Mouse (Mus musculus) hindbrain, embryonic 14.5 days (tissue): ENCODE measurements around the gene Amfr. TPM values are rescaled to one million over a fixed set of nuclear protein-coding genes. Genes with fewer than 3 reads are reported as not detected.
"Not testable (repeated sequence)": the region's sequence is repeated elsewhere in the genome, so short reads cannot be mapped to it uniquely, and the experiment has no call there.

Experiments used
- ATAC-seq: fragments of 200-750 bp; cut with Nextera tagmentation; 2 replicates; pipeline ENCODE4 v1.8.0; 2017; ENCODE audit warnings: moderate number of reproducible peaks, mild to moderate bottlenecking, moderate TSS enrichment, moderate library complexity; ENCODE audit not compliant: low FRiP score
- DNase-seq: peaks from one replicate; pipeline ENCODE4 v3.0.0-alpha.2; 2015; ENCODE audit warnings: low spot score
- H3K27ac ChIP-seq: fragments of 300-500 bp; sonication (generic); 2 replicates; pipeline ENCODE4 v1.5.1; 2014; ENCODE audit warnings: mild to moderate bottlenecking, moderate library complexity
- H3K27me3 ChIP-seq: fragments of 300-500 bp; sonication (generic); 2 replicates; pipeline ENCODE4 v1.6.1; 2014; ENCODE audit warnings: mild to moderate bottlenecking, low read length, mixed read lengths; ENCODE audit not compliant: control insufficient read depth, insufficient read depth
- H3K36me3 ChIP-seq: fragments of 300-500 bp; sonication (generic); replicated peaks from 2 replicates; pipeline ENCODE4 v1.6.1; 2014; ENCODE audit not compliant: control insufficient read depth, insufficient read depth
- H3K4me1 ChIP-seq: fragments of 300-500 bp; sonication (generic); replicated peaks from 2 replicates; pipeline ENCODE4 v1.6.1; 2014; ENCODE audit warnings: antibody characterized with exemption, low read length, mixed read lengths; ENCODE audit not compliant: control insufficient read depth, insufficient read depth
- H3K4me2 ChIP-seq: fragments of 300-500 bp; sonication (generic); replicated peaks from 2 replicates; pipeline ENCODE4 v1.6.1; 2014; ENCODE audit warnings: mild to moderate bottlenecking, moderate library complexity
- H3K4me3 ChIP-seq: fragments of 300-500 bp; sonication (generic); replicated peaks from 2 replicates; pipeline ENCODE4 v1.5.1; 2014; ENCODE audit warnings: mild to moderate bottlenecking, low read length
- H3K9ac ChIP-seq: fragments of 300-500 bp; sonication (generic); 2 replicates; pipeline ENCODE4 v1.6.1; 2014
- H3K9me3 ChIP-seq: fragments of 300-500 bp; sonication (generic); 2 replicates; pipeline ENCODE4 v1.6.1; 2016; ENCODE audit warnings: low read length; ENCODE audit not compliant: control insufficient read depth
- whole genome bisulfite sequencing: fragments of 180-500 bp; shearing (Covaris S2); extraction: QIAGEN DNeasy Blood & Tissue Kit; methylation state at CpG from one replicate; pipeline ENCODE4 v1.1.7; 2014; 5-methylcytosine and 5-hydroxymethylcytosine counted together
- polyA plus RNA-seq: library from polyadenylated mRNA; unstranded; fragments of >200 nt; fragmentation: Nextera tagmentation; extraction: Ambion mirVana; gene quantifications from 2 replicates; pipeline ENCODE4 v1.2.1, GENCODE M21; 2014

The Amfr gene
- polyA plus RNA-seq, result 83.1 and 88.9 TPM in 2 replicates

DNA sequence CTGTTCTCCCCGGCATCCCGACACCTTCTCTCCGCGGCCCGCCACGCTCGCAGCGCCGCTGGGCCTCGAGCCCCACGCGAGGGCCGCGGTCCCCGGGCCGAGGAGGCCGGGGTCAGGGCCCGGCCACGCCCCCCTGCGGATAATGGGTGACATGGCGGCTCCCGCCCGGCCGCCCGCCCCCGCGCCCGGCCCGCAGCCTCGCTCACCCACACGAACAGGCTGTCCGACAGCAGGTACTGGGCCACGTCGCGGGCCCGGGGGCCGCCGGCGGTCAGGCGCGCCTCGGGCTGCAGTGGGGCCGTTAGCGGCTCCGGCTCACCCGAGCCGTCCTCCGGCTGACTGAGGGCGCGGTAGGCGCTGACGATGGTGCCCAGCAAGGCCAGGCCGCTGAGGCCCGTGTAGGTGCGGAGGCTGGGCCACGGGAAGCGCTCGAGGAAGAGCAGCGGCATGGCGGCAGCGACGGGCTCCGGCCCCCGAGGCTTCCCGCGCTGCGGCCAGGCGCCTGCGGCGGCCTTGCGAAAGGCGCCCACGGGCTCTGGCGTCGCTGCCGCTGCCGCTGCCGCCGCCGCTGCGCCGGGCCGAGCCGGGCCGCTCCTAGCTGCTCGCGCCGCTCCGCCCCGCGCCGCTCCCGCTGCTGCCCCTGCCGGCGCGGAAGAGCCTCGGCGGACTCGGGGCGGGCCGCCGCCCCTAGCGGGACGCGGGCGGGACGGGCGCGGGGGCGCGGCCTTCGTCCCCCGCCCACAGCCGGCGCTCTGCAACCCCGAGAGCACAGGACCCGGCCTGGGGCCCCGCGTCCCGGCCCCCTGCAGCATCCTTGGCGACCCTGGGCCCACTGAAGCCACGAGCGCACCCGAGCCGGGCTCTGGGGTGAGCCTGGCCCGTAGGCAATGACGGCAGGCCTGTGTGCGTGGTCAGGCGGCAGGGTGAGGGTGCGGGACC is at the start of gene Amfr:
Gene Amfr, minus strand, starts transcription at position 830 of the 939 bp plus-strand sequence.
- peak; percentile 93 for ATAC-seq
- Histone ChIP-seq H3K9me3 (no peaks in the 10 kb centered on the region), H3K4me1 (peaks cover 33% of the 10 kb centered on the region), H3K4me2 (peak within 1 kb of the TSS; percentile 83), H3K4me3 (peak within 1 kb of the TSS; percentile 96), H3K27me3 (no peaks in the 10 kb centered on the region), H3K9ac (peak within 1 kb of the TSS; percentile 99), H3K36me3 (peaks cover 7% of the 10 kb centered on the region; the same call in 1 of the 2 replicates), H3K27ac (peak within 1 kb of the TSS; percentile 94)
- peak; percentile 77 for DNase-seq
- under 1% methylated on average over 95 of the region's 130 CpGs for whole genome bisulfite sequencing

DNA sequence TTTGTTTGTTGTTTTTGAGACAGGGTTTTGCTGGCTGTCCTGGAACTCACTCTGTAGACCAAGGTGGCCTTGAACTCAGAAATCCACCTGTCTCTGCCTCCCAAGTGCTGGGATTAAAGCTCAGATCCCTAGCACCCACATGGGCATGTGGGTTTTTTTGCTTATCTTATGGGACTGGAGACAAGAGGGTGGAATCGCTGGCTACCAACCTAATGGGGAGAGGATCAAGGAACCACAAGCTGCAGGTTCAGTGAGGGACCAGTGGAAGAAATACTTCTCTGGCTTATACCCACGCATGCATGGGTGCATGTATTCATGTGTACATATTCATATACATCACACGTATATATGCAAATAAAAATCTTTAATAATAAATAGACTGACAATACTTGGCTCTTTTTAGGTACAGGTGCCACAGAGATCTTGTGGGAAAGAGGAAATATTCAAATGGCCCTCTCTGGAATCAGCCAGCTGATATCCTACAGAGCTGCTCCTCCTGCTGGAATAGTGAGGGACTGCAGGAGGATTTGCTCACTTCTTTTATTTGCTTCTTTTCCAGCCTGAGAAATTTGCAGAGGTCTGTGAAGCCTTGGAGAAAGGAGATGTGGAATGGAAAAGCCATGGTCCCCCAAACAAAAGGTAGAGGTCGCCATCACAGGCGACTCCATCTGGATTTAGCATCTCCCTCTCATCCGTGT is 44.7 kb upstream of the Amfr start:
- Histone ChIP-seq H3K9ac (no peak overlapping the region), H3K4me1 (no peaks in the 10 kb centered on the region), H3K9me3 (no peaks in the 10 kb centered on the region), H3K27ac (no peak overlapping the region), H3K36me3 (peaks cover 86% of the 10 kb centered on the region), H3K4me3 (no peak overlapping the region), H3K4me2 (no peak overlapping the region), H3K27me3 (no peaks in the 10 kb centered on the region)
- DNase-seq (peak; percentile 77), ATAC-seq (no peak)
- WGBS, result 59% methylated on average over 6 of the region's 6 CpGs

DNA sequence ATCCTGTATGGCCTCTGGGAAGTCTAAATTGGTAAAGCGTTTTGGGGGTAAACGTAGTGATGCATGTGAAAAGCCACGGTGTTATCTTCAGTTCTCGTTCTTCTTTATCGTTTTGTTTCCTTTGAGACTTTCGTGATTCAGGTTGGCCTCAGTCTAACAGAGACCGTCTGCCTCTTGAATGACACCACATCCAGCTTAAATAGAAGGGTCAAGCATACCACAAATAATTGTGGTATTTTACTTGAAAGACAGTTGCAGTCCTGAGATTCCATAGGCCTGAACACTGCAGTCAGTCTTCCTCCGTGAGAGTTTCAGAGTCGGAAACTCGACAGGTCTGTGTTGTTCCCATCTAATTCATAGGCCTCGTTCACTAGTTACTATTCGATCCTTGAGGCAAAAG is 40.1 kb upstream of the Amfr start:
- peaks cover 75% of the 10 kb centered on the region for H3K36me3 ChIP-seq
- H3K27me3 ChIP-seq, result no peaks in the 10 kb centered on the region
- H3K9ac ChIP-seq, result no peak overlapping the region
- 90% methylated on average over 12 of the region's 12 CpGs for WGBS
- no peak overlapping the region for H3K4me3 ChIP-seq
- no peaks in the 10 kb centered on the region for H3K4me1 ChIP-seq
- H3K4me2 ChIP-seq, result no peak overlapping the region
- H3K27ac ChIP-seq, result no peak overlapping the region
- DNase-seq (no peak), ATAC-seq (no peak)
- no peaks in the 10 kb centered on the region for H3K9me3 ChIP-seq

DNA sequence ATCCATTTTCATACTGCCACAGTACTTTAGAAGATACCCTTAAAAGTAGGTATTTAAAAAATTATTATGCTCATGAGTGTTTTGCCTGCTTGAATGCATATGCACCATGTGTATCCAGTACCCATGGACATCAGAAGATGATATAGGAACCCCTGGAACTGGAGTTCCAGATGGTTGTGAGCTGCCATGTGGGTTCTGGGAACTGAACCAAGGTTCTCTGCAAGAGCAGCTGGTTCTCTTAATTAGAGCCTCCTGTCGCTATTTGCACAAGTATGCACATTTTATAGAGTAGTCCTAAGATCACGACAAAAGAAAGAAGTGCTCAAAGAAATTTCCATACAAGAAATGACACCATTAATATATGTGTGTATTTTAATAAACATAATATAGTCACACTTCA is 35.2 kb upstream of the Amfr start:
- 81% methylated on average over 2 of the region's 2 CpGs for WGBS
- peaks cover 41% of the 10 kb centered on the region for H3K36me3 ChIP-seq
- no peak overlapping the region for H3K4me2 ChIP-seq
- no peak overlapping the region for H3K27ac ChIP-seq
- H3K27me3 ChIP-seq, result no peaks in the 10 kb centered on the region
- ATAC-seq, result no peak
- no peak for DNase-seq
- H3K4me3 ChIP-seq, result no peak overlapping the region
- no peak overlapping the region for H3K9ac ChIP-seq
- H3K9me3 ChIP-seq, result no peaks in the 10 kb centered on the region
- H3K4me1 ChIP-seq, result no peaks in the 10 kb centered on the region

DNA sequence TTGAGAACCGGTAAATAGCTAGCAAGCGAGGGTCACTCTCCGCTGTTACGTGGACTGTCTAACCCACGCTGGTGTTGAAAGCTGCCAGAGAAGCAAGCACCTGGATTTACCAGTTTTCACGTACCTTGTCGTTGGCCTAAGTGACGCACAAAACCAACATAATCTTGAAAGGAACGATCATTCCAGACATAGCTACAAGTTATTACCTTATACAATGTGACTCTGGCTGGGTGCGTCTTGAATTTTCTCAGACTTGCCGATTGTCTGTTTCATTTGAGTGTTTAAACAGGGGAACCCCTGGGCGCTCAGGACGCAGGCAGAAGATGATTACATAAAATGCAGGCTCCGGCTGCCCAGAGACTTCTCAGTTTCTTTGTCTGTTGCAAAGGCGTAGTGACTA is 25.2 kb upstream of the Amfr start:
- DNase-seq (peak; percentile 29), ATAC-seq (no peak)
- WGBS, result 9% methylated on average over 15 of the region's 15 CpGs
- H3K36me3 ChIP-seq, result 0 out of 2 replicates have a peak, but pooled peaks cover 13% of the 10 kb centered on the region
- no peaks in the 10 kb centered on the region for H3K27me3 ChIP-seq
- H3K4me2 ChIP-seq, result peak overlapping the region; percentile 81
- no peak overlapping the region for H3K27ac ChIP-seq
- H3K9me3 ChIP-seq, result no peaks in the 10 kb centered on the region
- peak overlapping the region; percentile 90 for H3K4me3 ChIP-seq
- peak overlapping the region; percentile 72 for H3K9ac ChIP-seq
- H3K4me1 ChIP-seq, result peaks cover 26% of the 10 kb centered on the region

- H3K4me1 ChIP-seq, result peaks cover 26% of the 10 kb centered on the region
- peak within 1 kb of the TSS; percentile 77 for H3K9ac ChIP-seq
- under 1% methylated on average over 40 of the region's 41 CpGs for WGBS
- H3K27me3 ChIP-seq, result no peaks in the 10 kb centered on the region
- 0 out of 2 replicates have a peak, but pooled peaks cover 13% of the 10 kb centered on the region for H3K36me3 ChIP-seq
- H3K4me3 ChIP-seq, result peak within 1 kb of the TSS; percentile 90
- no peaks in the 10 kb centered on the region for H3K9me3 ChIP-seq
- DNase-seq (peak; percentile 99), ATAC-seq (peak; percentile 99)
- peak within 1 kb of the TSS; percentile 81 for H3K4me2 ChIP-seq
- peak within 1 kb of the TSS; percentile 70 for H3K27ac ChIP-seq
These were observed 24.4 kb upstream of the Amfr start, which contains the start of the genes Nudt21 and Ogfod1 for GRCm38 (mm10) chr8:94036944-94037524. Nudt21 (minus strand) TSS chr8:94037031. Ogfod1 (plus strand) TSS chr8:94037198.

DNA sequence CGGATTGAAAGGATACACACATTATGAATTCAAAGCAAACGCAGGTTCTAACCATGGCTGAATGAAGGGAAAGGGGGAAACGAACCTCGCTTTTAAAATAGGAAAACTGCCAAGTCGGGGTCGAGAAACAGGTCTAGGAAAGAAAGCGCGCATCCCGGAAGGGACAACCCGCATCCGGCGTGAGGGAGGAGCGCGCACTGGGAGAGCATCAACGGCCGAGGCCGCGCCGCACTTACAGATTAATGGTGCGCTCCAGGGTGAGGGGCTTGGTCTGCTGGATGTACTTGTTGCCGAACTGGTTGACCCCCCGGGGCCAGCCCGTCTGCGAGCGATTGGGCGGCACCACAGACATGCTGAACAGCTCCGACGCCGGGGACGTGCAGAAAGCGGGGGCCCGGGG is 23.9 kb upstream of the Amfr start:
- H3K4me3 ChIP-seq, result peak overlapping the region; percentile 90
- H3K9ac ChIP-seq, result peak overlapping the region; percentile 77
- 0% methylated on average over 20 of the region's 32 CpGs for WGBS
- peaks cover 26% of the 10 kb centered on the region for H3K4me1 ChIP-seq
- not testable (repeated sequence) for H3K27me3 ChIP-seq, H3K9me3 ChIP-seq
- ATAC-seq (peak; percentile 88), DNase-seq (peak; percentile 66)
- peak overlapping the region; percentile 76 for H3K4me2 ChIP-seq
- 0 out of 2 replicates have a peak, but pooled peaks cover 13% of the 10 kb centered on the region for H3K36me3 ChIP-seq
- H3K27ac ChIP-seq, result peak overlapping the region; percentile 70

DNA sequence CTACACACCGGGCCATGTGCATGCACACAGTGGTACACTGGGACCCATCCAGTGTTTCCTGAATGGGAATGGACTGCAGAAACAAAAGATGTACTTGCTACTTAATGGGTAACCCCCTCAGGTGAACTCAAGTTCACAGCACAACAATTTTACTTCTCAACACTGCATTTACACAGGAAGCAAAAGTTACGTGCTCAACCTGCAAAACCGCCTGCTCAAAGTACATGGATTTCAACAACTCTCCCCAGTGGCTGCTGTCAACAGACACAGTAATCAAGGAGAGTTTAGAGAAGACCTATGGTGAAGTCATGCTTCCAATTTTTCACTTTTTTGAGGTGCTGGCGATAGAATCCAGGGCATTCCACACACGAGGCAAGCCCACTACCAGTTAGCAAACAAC is 22.6 kb upstream of the Amfr start:
- 70% methylated on average over 5 of the region's 5 CpGs for WGBS
- Histone ChIP-seq H3K9ac (peak overlapping the region; percentile 21; the same call in 1 of the 2 replicates), H3K4me3 (0 out of 2 replicates have a peak overlapping the region, but pooled peaks have one; percentile 90)

More for the DNA sequence above, 22.6 kb upstream of the Amfr start:
- H3K4me2 ChIP-seq, result peak overlapping the region; percentile 76
- DNase-seq, result no peak
- ATAC-seq, result no peak
- no peaks in the 10 kb centered on the region for H3K27me3 ChIP-seq
- peaks cover 26% of the 10 kb centered on the region for H3K4me1 ChIP-seq
- H3K9me3 ChIP-seq, result no peaks in the 10 kb centered on the region
- H3K36me3 ChIP-seq, result peaks cover 20% of the 10 kb centered on the region
- H3K27ac ChIP-seq, result no peak overlapping the region
